Mouse (Mus musculus) inflammation-experienced regulatory T-cells, adult 16 weeks (primary cell): ENCODE measurements around the gene Olfr847. TPM values are rescaled to one million over a fixed set of nuclear protein-coding genes. Genes with fewer than 3 reads are reported as not detected.

Experiments used
- polyA plus RNA-seq: library from polyadenylated mRNA; unstranded; fragments of 100-300 nt; shearing (Covaris generic); gene quantifications from one replicate; pipeline ENCODE4 v1.2.1, GENCODE M21; 2017

Olfr847 gene
- not detected for polyA plus RNA-seq

DNA sequence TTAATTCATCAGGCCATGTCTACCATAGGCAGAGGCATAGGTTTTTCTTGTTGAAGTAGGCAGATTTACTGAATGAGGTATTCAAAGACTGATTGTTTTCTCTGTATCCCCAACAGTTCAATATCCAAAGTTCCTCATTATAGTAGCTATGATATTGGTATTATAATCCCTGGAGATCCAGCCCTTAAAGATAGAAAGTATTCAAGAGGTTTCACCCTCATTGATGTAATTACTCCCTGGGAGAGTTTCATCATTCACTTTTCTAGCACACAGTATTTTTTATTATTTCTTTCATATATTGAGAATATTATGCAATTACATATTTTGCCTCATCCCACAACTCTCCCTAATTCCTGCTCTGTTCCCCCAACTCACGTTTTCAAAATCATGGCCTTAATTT lies at the start of gene Olfr847:
TSS of gene Olfr847 (minus strand) at position 101 of the 400 bp plus-strand sequence.

DNA sequence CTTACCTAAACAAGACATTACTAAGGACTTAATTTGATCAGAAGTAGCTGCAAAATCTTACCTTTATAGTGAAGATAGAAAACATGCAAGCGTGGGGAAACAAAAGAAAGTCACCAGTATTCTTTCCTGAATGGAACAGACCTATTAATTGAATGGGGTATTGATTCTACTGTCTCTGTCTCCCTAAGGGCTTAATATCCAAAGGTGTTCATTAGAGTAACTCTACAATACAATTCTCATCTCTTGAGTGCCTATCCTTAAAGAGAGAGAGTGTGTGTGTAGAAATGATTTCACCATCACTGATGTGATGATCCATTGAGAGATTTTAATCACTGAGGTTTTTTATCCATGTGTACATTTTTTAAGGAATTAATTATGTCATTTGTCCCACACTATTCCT lies 14.6 kb downstream of the Olfr847 start, which contains the start of gene Olfr846:
TSS of gene Olfr846 (minus strand) at position 101 of the 400 bp plus-strand sequence.

DNA sequence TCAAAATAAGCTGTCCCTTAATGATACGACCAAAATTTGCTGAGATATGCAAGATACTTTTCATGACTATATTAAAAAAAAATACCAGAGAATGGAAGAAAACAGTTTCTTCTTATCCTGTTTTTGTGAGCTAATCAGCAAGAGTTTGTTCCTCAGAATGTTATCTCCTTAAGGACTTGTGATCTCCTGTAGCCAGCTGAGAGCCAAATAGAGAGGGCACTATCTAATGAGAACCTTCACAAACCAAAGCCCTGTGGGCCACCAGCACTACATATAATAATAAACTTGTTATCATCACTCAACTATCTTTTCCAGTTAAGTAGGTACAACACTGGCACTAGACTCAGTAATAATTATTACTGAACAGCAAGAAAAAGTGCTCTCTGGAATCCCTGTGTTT lies 42.3 kb downstream of the Olfr847 start, which contains the start of gene Olfr845:
TSS of gene Olfr845 (plus strand) at position 301 of the 400 bp plus-strand sequence.

Other genes starting within 250 kb of the Olfr847 start
- not detected for gene Olfr837, start 242.4 kb downstream of the Olfr847 start, polyA plus RNA-seq
- gene Olfr839-ps1, start 201.4 kb downstream of the Olfr847 start, polyA plus RNA-seq, result not detected
- not detected for gene Olfr843, start 126.7 kb downstream of the Olfr847 start, polyA plus RNA-seq
- not detected for gene Olfr844, start 62.3 kb downstream of the Olfr847 start, polyA plus RNA-seq
- gene Olfr845, start 42.2 kb downstream of the Olfr847 start, polyA plus RNA-seq, result not detected
- not detected for gene Olfr846, start 14.7 kb downstream of the Olfr847 start, polyA plus RNA-seq
- not detected for gene Olfr849, start 61.6 kb upstream of the Olfr847 start, polyA plus RNA-seq
- not detected for gene Olfr850, start 99.6 kb upstream of the Olfr847 start, polyA plus RNA-seq
- not detected for gene Olfr851, start 114.6 kb upstream of the Olfr847 start, polyA plus RNA-seq
- gene Olfr853, start 162.4 kb upstream of the Olfr847 start, polyA plus RNA-seq, result not detected
- not detected for gene Olfr854, start 188.7 kb upstream of the Olfr847 start, polyA plus RNA-seq
- gene Olfr855, start 203.9 kb upstream of the Olfr847 start, polyA plus RNA-seq, result not detected
- gene Zfp317, start 243.4 kb upstream of the Olfr847 start, polyA plus RNA-seq, result 43.0 TPM